Mouse (Mus musculus): Measurements from ENCODE around the gene Fkbp10.

DNA sequence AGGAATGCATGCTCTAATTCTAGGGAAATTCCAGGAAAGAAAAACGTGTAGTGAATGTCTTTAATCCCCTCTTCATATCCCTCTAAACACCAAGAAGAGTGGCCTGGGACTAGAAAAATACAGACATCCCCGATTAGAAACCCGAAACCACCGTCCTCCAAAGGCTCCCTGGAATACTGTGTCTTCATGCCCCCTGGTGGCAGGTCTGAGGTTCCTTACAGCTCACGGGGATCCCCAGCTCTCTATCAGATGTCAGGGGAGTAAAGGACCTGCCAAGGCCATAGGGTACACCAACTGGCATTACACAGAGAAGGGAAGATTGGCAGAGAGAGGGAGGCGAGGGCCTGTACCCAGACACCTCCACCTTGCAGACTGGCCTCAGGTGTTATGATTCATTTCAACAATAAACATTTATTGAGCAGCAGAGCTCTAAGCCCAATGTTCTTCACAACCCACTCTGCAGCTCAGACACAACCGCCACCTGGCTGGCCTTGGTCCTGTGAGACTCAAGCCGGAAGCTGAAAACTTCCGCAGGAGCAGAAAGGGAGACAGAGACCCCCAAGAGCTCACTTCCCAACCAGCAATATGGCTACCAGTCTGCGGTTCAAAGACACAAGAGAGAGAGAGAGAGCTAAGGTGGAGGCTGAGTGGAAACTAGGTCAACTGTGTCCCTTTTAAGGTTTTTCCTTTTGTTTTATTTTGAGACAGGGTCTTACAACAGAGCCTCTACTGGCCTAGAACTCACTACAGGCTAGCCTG is 7.2 kb upstream of the Fkbp10 start:
- TF ChIP-seq CTCF (IDR thresholded peaks at IDR 0.05; ENCODE audit: control insufficient read depth, insufficient read depth, insufficient replicate concordance, low read depth, low read length), result peak; percentile 19; the same call in 1 of the 2 replicates
- TF ChIP-seq POLR2A (IDR thresholded peaks at IDR 0.05; ENCODE audit: control insufficient read depth, low read depth, low read length), result no peak
